In the genomic region with DNA sequence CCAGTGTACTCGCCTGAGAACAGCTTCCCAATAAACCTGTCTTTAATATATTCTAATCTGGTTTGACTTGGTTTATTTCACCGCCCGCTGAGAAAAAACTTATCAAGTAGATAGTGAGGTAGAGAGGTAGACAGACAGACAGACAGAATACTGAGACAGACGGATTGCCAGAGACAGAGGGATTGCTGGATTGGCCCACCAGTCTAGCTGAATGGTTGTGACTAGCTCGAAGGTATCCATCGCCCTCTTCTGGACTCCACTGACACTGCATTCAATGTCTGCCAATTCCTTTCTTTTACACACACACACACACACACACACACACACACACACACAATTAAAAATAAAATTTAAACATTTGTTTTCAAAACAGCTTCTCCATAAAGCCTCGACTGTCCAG, we compare ENCODE assay signal across 8 mouse cellular contexts. TPM values are rescaled to one million over a fixed set of nuclear protein-coding genes. Genes with fewer than 3 reads are reported as not detected.
DNase-seq lines count a peak whose midpoint lies in the region; ATAC-seq and TF ChIP-seq lines count a peak whose summit lies in the region.

No protein-coding gene starts in this region.

- H3K9ac ChIP-seq in midbrain, embryonic 14.5 days (replicated peaks; ENCODE audit: low read length): no peak overlapping the region
- no peak overlapping the region for H3K9ac ChIP-seq in midbrain, embryonic 16.5 days (ENCODE audit: low read depth, low read length)
- no peak overlapping the region for H3K9ac ChIP-seq in liver, postnatal 0 days (replicated peaks)

- 40% methylated on average over 7 of the region's 7 CpGs for WGBS in midbrain, embryonic 14.5 days
- 43% methylated on average over 7 of the region's 7 CpGs for WGBS in midbrain, embryonic 16.5 days
- WGBS in liver, postnatal 0 days (ENCODE audit: insufficient replicate concordance): 48% methylated on average over 7 of the region's 7 CpGs

- peak; percentile 76 for TF ChIP-seq CTCF in cortical plate, adult 2 months (IDR thresholded peaks at IDR 0.05; ENCODE audit: extremely low read depth, insufficient read depth, low read length)
- TF ChIP-seq CTCF in liver, postnatal 0 days (IDR thresholded peaks at IDR 0.05; ENCODE audit: low read depth): peak; percentile 72

- ATAC-seq in midbrain, embryonic 14.5 days (ENCODE audit: low FRiP score, low TSS enrichment): no peak
- ATAC-seq in midbrain, embryonic 16.5 days: no peak
- no peak for ATAC-seq in liver, postnatal 0 days

- H3K27ac ChIP-seq in midbrain, embryonic 14.5 days (replicated peaks; ENCODE audit: low read depth, low read length): no peak overlapping the region
- no peak overlapping the region for H3K27ac ChIP-seq in midbrain, embryonic 16.5 days (ENCODE audit: low read length)
- no peak overlapping the region for H3K27ac ChIP-seq in cortical plate, adult 2 months (ENCODE audit: insufficient read depth, low read length)
- no peak overlapping the region for H3K27ac ChIP-seq in liver, postnatal 0 days (ENCODE audit: low read depth)

- TF ChIP-seq POLR2A in cortical plate, adult 2 months (IDR thresholded peaks at IDR 0.05; ENCODE audit: extremely low read depth, insufficient read depth, low read length): no peak

- H3K4me2 ChIP-seq in midbrain, embryonic 14.5 days (ENCODE audit: low read length): no peak overlapping the region
- H3K4me2 ChIP-seq in midbrain, embryonic 16.5 days (ENCODE audit: low read length): no peak overlapping the region
- no peak overlapping the region for H3K4me2 ChIP-seq in liver, postnatal 0 days (ENCODE audit: low read depth, low read length)

- no peaks in the 10 kb centered on the region for H3K9me3 ChIP-seq in midbrain, embryonic 14.5 days (ENCODE audit: control insufficient read depth, low read length)
- no peaks in the 10 kb centered on the region for H3K9me3 ChIP-seq in midbrain, embryonic 16.5 days (replicated peaks; ENCODE audit: control insufficient read depth, low read length, poor library complexity, severe bottlenecking)
- no peaks in the 10 kb centered on the region for H3K9me3 ChIP-seq in liver, postnatal 0 days (ENCODE audit: low read length)

- no peaks in the 10 kb centered on the region for H3K4me1 ChIP-seq in midbrain, embryonic 14.5 days (ENCODE audit: control insufficient read depth, insufficient read depth, low read length)
- no peaks in the 10 kb centered on the region for H3K4me1 ChIP-seq in midbrain, embryonic 16.5 days (ENCODE audit: control insufficient read depth, insufficient read depth, low read length)
- no peaks in the 10 kb centered on the region for H3K4me1 ChIP-seq in cortical plate, adult 2 months (ENCODE audit: control insufficient read depth, insufficient read depth, low read length)
- no peaks in the 10 kb centered on the region for H3K4me1 ChIP-seq in liver, postnatal 0 days (ENCODE audit: insufficient read depth)

- no peaks in the 10 kb centered on the region for H3K27me3 ChIP-seq in midbrain, embryonic 14.5 days (ENCODE audit: control insufficient read depth, insufficient read depth, low read length)
- H3K27me3 ChIP-seq in midbrain, embryonic 16.5 days (ENCODE audit: control insufficient read depth, insufficient read depth, low read depth, low read length): no peaks in the 10 kb centered on the region
- no peaks in the 10 kb centered on the region for H3K27me3 ChIP-seq in liver, postnatal 0 days (ENCODE audit: insufficient read depth, low read length)

- no peak overlapping the region for H3K4me3 ChIP-seq in midbrain, embryonic 14.5 days (replicated peaks; ENCODE audit: low read depth, low read length)
- H3K4me3 ChIP-seq in midbrain, embryonic 16.5 days (ENCODE audit: low read depth, low read length): no peak overlapping the region
- no peak overlapping the region for H3K4me3 ChIP-seq in cortical plate, adult 2 months (ENCODE audit: insufficient read depth, low read length)
- H3K4me3 ChIP-seq in liver, postnatal 0 days (ENCODE audit: low read depth, low read length): no peak overlapping the region

- H3K36me3 ChIP-seq in midbrain, embryonic 14.5 days (ENCODE audit: control insufficient read depth, insufficient read depth, low read length): no peaks in the 10 kb centered on the region
- H3K36me3 ChIP-seq in midbrain, embryonic 16.5 days (ENCODE audit: control insufficient read depth, insufficient read depth, low read length): no peaks in the 10 kb centered on the region
- no peaks in the 10 kb centered on the region for H3K36me3 ChIP-seq in liver, postnatal 0 days (replicated peaks; ENCODE audit: insufficient read depth, low read length)

- peak; percentile 61 to 71 for DNase-seq in cerebellum, postnatal 10 days
- DNase-seq in cerebellum, adult 9-10 months: no peak
- DNase-seq in midbrain, embryonic 14.5 days: peak; percentile 28
- peak; percentile 70 for DNase-seq in kidney, adult 9 months
- DNase-seq in liver, postnatal 0 days: peak; percentile 57
- DNase-seq in right cerebral cortex, postnatal 14 days: peak; percentile 60

- no peak for TF ChIP-seq EP300 in liver, postnatal 0 days (IDR thresholded peaks at IDR 0.05; ENCODE audit: low read depth)

RNA-seq across cellular contexts. Expression of a gene that starts 8.8 kb away (rescaled TPM):
- polyA plus RNA-seq in midbrain, embryonic 14.5 days (2014; fragmentation: Nextera tagmentation; extraction: Ambion mirVana): 79.8 and 103 TPM in 2 replicates
- polyA plus RNA-seq in midbrain, embryonic 16.5 days (2015; fragmentation: Nextera tagmentation; extraction: Ambion mirVana): 56.3 and 66.2 TPM in 2 replicates
- polyA plus RNA-seq in cortical plate, adult 2 months (2012; rRNA removed): 31.0 and 33.9 TPM in 2 replicates
- polyA plus RNA-seq in liver, postnatal 0 days (2015; fragmentation: Nextera tagmentation; extraction: Ambion mirVana): 104 and 109 TPM in 2 replicates

RNA-seq across cellular contexts. Expression of a gene that starts 19.2 kb away (rescaled TPM):
- 46.4 and 50.7 TPM in 2 replicates for polyA plus RNA-seq in midbrain, embryonic 14.5 days (2014; fragmentation: Nextera tagmentation; extraction: Ambion mirVana)
- 62.6 and 68.4 TPM in 2 replicates for polyA plus RNA-seq in midbrain, embryonic 16.5 days (2015; fragmentation: Nextera tagmentation; extraction: Ambion mirVana)
- 172 and 175 TPM in 2 replicates for polyA plus RNA-seq in cortical plate, adult 2 months (2012; rRNA removed)
- polyA plus RNA-seq in liver, postnatal 0 days (2015; fragmentation: Nextera tagmentation; extraction: Ambion mirVana): 27.5 and 28.9 TPM in 2 replicates

RNA-seq across cellular contexts. Expression of a gene that starts 37.6 kb away (rescaled TPM):
- 2.9 and 3.0 TPM in 2 replicates for polyA plus RNA-seq in midbrain, embryonic 14.5 days (2014; fragmentation: Nextera tagmentation; extraction: Ambion mirVana)
- 2.7 and 2.9 TPM in 2 replicates for polyA plus RNA-seq in midbrain, embryonic 16.5 days (2015; fragmentation: Nextera tagmentation; extraction: Ambion mirVana)
- 0.08 and 0.28 TPM in 2 replicates for polyA plus RNA-seq in cortical plate, adult 2 months (2012; rRNA removed)
- polyA plus RNA-seq in liver, postnatal 0 days (2015; fragmentation: Nextera tagmentation; extraction: Ambion mirVana): 0.61 and 0.84 TPM in 2 replicates
